Mouse (Mus musculus): ENCODE results near the gene Shank2. TPM values are rescaled to one million over a fixed set of nuclear protein-coding genes. Genes with fewer than 3 reads are reported as not detected.

Gene Shank2
- polyA plus RNA-seq, 1 experiment from 2014 or later: 0.63 TPM

DNA sequence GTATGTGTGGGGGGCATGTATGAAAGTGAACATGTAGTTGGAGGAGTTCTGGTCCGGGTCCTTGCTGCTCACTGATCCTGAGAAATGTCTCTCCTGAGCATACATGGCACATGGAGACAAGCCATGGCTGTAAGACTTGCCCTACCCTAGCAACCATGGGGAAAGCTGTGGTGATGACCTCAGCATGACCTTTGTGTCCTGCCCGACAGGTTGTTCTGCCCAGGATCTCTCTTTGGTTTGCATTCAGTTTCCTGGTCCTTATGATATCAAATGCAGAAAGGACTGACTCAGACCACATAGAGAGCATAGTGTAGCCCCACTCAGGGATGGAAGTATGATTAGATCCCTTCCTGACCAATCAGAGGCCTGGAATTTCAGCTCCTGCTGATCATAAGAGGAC, 136.1 kb downstream of the Shank2 start:
- no peak for ATAC-seq (ENCODE audit: low read depth)
- no peak overlapping the region for H3K4me2 ChIP-seq (ENCODE audit: low read depth, low read length)
- H3K9me3 ChIP-seq (replicated peaks; ENCODE audit: control insufficient read depth, low read length): no peaks in the 10 kb centered on the region
- no peak overlapping the region for H3K9ac ChIP-seq (ENCODE audit: low read depth, low read length)
- no peaks in the 10 kb centered on the region for H3K27me3 ChIP-seq (ENCODE audit: control insufficient read depth, insufficient read depth, low read depth, low read length)
- H3K36me3 ChIP-seq (ENCODE audit: control insufficient read depth, insufficient read depth): no peaks in the 10 kb centered on the region
- no peak overlapping the region for H3K4me3 ChIP-seq (ENCODE audit: low read depth, low read length)
- 49% methylated on average over 2 of the region's 2 CpGs for WGBS (ENCODE audit: insufficient replicate concordance)
- H3K4me1 ChIP-seq (ENCODE audit: control insufficient read depth, low read depth, low read length): no peaks in the 10 kb centered on the region
- no peak overlapping the region for H3K27ac ChIP-seq (ENCODE audit: low read length)

DNA sequence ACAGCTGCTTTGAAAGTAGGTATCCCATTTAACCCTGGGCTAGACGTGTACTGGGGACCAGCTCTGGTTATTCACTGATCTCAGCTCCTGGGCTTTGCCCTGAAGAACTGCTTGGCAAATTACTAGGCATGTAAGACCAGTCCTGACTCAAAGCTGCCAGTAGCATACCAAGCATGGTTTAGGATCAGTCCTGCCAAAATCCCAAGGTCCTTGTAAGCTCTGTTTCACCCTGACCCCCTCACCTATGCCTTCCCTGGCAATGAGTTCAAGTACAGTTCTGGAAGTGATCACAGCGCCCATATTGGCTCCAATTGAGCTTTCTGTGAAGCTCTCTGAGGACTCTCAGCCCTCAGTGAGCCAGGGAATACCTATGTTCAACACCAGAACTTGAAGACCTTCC, 136.7 kb downstream of the Shank2 start:
- no peaks in the 10 kb centered on the region for H3K4me1 ChIP-seq (ENCODE audit: control insufficient read depth, low read depth, low read length)
- no peaks in the 10 kb centered on the region for H3K27me3 ChIP-seq (ENCODE audit: control insufficient read depth, insufficient read depth, low read depth, low read length)
- 35% methylated on average over 2 of the region's 2 CpGs for WGBS (ENCODE audit: insufficient replicate concordance)
- no peak overlapping the region for H3K4me2 ChIP-seq (ENCODE audit: low read depth, low read length)
- H3K9me3 ChIP-seq (replicated peaks; ENCODE audit: control insufficient read depth, low read length): no peaks in the 10 kb centered on the region
- no peaks in the 10 kb centered on the region for H3K36me3 ChIP-seq (ENCODE audit: control insufficient read depth, insufficient read depth)
- H3K27ac ChIP-seq (ENCODE audit: low read length): no peak overlapping the region
- no peak overlapping the region for H3K4me3 ChIP-seq (ENCODE audit: low read depth, low read length)
- ATAC-seq (ENCODE audit: low read depth): no peak
- no peak overlapping the region for H3K9ac ChIP-seq (ENCODE audit: low read depth, low read length)

DNA sequence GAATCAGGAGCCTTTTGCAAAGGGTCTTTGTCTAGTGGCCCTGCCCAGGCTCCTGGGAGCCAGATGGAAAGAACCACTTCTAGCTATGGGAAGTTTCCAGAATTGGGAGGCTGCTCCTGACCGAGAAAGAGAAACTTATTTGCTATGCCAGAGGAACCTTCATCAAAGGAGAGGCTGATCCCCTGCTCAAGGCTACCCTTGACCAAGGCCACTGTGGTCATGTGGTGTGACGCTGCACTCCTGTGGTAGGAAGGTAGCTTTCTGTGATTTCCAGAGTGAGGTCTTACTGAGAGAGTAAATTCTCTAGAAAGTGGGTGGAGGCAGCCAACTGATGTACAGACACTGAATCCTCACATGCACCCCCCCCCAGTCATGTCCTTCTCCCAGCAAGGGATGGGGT, 138.0 kb downstream of the Shank2 start:
- no peaks in the 10 kb centered on the region for H3K4me1 ChIP-seq (ENCODE audit: control insufficient read depth, low read depth, low read length)
- H3K36me3 ChIP-seq (ENCODE audit: control insufficient read depth, insufficient read depth): no peaks in the 10 kb centered on the region
- no peak overlapping the region for H3K4me2 ChIP-seq (ENCODE audit: low read depth, low read length)
- no peaks in the 10 kb centered on the region for H3K27me3 ChIP-seq (ENCODE audit: control insufficient read depth, insufficient read depth, low read depth, low read length)
- H3K9me3 ChIP-seq (replicated peaks; ENCODE audit: control insufficient read depth, low read length): no peaks in the 10 kb centered on the region
- 61% methylated on average over 2 of the region's 2 CpGs for WGBS (ENCODE audit: insufficient replicate concordance)
- no peak overlapping the region for H3K27ac ChIP-seq (ENCODE audit: low read length)
- no peak for ATAC-seq (ENCODE audit: low read depth)
- no peak overlapping the region for H3K4me3 ChIP-seq (ENCODE audit: low read depth, low read length)
- no peak overlapping the region for H3K9ac ChIP-seq (ENCODE audit: low read depth, low read length)

DNA sequence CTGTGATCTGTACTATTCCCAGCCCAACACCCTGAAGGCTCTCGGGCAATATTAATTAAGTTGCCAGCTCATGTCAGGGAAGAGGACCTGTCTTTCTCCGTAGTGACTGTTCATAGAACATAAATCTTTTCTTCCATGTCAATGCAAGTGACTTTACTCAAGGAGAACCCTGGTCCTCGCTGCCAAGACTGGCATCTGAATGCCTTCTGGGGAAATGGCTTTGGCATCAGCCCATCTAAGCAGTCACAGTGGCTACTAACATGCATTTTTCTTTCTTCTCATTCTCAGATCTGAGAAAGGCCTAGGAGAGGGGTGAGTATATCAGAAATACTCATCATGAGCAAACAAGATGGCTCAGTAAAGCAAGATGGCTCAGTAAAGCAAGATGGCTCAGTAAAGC, 138.7 kb downstream of the Shank2 start:
- H3K4me3 ChIP-seq (ENCODE audit: low read depth, low read length): no peak overlapping the region
- ATAC-seq (ENCODE audit: low read depth): no peak
- no peak overlapping the region for H3K4me2 ChIP-seq (ENCODE audit: low read depth, low read length)
- H3K27ac ChIP-seq (ENCODE audit: low read length): no peak overlapping the region
- H3K4me1 ChIP-seq (ENCODE audit: control insufficient read depth, low read depth, low read length): no peaks in the 10 kb centered on the region
- H3K9me3 ChIP-seq (replicated peaks; ENCODE audit: control insufficient read depth, low read length): no peaks in the 10 kb centered on the region
- H3K36me3 ChIP-seq (ENCODE audit: control insufficient read depth, insufficient read depth): no peaks in the 10 kb centered on the region
- 52% methylated on average over 3 of the region's 3 CpGs for WGBS (ENCODE audit: insufficient replicate concordance)
- no peaks in the 10 kb centered on the region for H3K27me3 ChIP-seq (ENCODE audit: control insufficient read depth, insufficient read depth, low read depth, low read length)
- H3K9ac ChIP-seq (ENCODE audit: low read depth, low read length): no peak overlapping the region

DNA sequence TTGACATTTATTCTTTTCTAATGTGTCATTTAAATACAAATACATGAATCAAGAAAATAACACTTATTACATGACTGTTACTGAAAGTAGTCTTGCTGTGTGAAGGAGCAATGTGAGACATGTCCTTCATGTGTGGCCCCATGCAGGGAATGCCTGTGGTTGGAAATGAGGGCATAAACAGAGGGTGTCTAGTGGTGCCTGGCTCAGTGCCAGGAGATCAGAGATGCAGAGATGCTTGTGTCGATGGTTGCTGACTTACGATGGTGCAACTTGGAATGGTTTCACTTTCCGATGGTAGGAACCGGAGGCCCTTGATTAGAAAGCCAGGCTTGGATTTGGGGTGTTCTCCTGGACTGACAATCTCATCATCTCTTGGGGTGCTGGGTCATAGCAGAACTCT, 140.3 kb downstream of the Shank2 start:
- H3K4me1 ChIP-seq (ENCODE audit: control insufficient read depth, low read depth, low read length): no peaks in the 10 kb centered on the region
- H3K9ac ChIP-seq (ENCODE audit: low read depth, low read length): no peak overlapping the region
- no peaks in the 10 kb centered on the region for H3K9me3 ChIP-seq (replicated peaks; ENCODE audit: control insufficient read depth, low read length)
- no peaks in the 10 kb centered on the region for H3K27me3 ChIP-seq (ENCODE audit: control insufficient read depth, insufficient read depth, low read depth, low read length)
- no peak overlapping the region for H3K27ac ChIP-seq (ENCODE audit: low read length)
- ATAC-seq (ENCODE audit: low read depth): no peak
- no peak overlapping the region for H3K4me2 ChIP-seq (ENCODE audit: low read depth, low read length)
- WGBS (ENCODE audit: insufficient replicate concordance): 69% methylated on average over 4 of the region's 4 CpGs
- no peaks in the 10 kb centered on the region for H3K36me3 ChIP-seq (ENCODE audit: control insufficient read depth, insufficient read depth)
- no peak overlapping the region for H3K4me3 ChIP-seq (ENCODE audit: low read depth, low read length)

DNA sequence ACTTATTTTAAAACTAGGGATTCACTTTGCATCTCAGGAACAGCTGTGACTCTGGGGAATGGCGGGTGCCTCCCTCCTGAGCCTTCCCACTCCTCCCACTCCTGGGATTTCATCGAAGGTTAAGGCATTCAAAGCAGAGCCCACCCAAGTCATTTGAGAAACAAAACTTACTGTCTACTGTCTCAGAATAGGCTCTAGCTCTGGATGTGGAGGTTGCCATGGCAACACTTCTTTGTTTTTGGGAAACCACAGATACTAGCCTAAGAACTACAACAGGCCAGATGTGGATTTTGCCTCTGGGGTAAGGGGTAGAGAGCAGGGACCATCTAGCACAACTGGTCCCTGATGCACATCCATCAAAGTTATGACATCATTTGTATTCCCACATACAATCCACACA, 142.2 kb downstream of the Shank2 start:
- 39% methylated on average over 2 of the region's 2 CpGs for WGBS (ENCODE audit: insufficient replicate concordance)
- Histone ChIP-seq H3K4me1 (ENCODE audit: control insufficient read depth, low read depth, low read length) (no peaks in the 10 kb centered on the region), H3K4me2 (ENCODE audit: low read depth, low read length) (no peak overlapping the region), H3K4me3 (ENCODE audit: low read depth, low read length) (no peak overlapping the region), H3K36me3 (ENCODE audit: control insufficient read depth, insufficient read depth) (no peaks in the 10 kb centered on the region), H3K9me3 (replicated peaks; ENCODE audit: control insufficient read depth, low read length) (no peaks in the 10 kb centered on the region), H3K9ac (ENCODE audit: low read depth, low read length) (no peak overlapping the region), H3K27me3 (ENCODE audit: control insufficient read depth, insufficient read depth, low read depth, low read length) (no peaks in the 10 kb centered on the region), H3K27ac (ENCODE audit: low read length) (no peak overlapping the region)
- ATAC-seq (ENCODE audit: low read depth): no peak

DNA sequence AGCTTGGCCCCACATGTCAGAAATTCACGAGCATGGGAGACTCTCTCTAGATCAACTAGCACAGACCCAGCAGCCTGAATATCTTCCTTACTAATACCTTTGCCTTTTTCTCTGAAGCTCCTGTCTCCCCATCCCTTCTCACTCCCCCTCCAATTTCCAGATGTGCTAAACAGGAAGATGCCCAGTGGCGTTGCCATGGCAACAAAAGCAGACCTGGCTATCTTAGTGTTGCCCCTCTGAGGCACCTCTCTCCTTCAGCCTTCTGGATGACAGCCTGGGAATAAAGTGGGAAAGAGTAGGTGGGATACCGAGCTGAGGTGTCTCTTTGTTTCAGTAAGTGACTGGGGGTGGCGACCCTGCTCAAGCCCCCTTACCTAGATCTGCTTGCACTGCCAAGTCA, 146.4 kb downstream of the Shank2 start:
- Histone ChIP-seq H3K9me3 (replicated peaks; ENCODE audit: control insufficient read depth, low read length) (no peaks in the 10 kb centered on the region), H3K4me1 (ENCODE audit: control insufficient read depth, low read depth, low read length) (no peaks in the 10 kb centered on the region), H3K4me2 (ENCODE audit: low read depth, low read length) (no peak overlapping the region), H3K4me3 (ENCODE audit: low read depth, low read length) (no peak overlapping the region), H3K27me3 (ENCODE audit: control insufficient read depth, insufficient read depth, low read depth, low read length) (no peaks in the 10 kb centered on the region), H3K9ac (ENCODE audit: low read depth, low read length) (no peak overlapping the region), H3K27ac (ENCODE audit: low read length) (no peak overlapping the region), H3K36me3 (ENCODE audit: control insufficient read depth, insufficient read depth) (no peaks in the 10 kb centered on the region)
- WGBS (ENCODE audit: insufficient replicate concordance): 49% methylated on average over 4 of the region's 4 CpGs
- no peak for ATAC-seq (ENCODE audit: low read depth)

DNA sequence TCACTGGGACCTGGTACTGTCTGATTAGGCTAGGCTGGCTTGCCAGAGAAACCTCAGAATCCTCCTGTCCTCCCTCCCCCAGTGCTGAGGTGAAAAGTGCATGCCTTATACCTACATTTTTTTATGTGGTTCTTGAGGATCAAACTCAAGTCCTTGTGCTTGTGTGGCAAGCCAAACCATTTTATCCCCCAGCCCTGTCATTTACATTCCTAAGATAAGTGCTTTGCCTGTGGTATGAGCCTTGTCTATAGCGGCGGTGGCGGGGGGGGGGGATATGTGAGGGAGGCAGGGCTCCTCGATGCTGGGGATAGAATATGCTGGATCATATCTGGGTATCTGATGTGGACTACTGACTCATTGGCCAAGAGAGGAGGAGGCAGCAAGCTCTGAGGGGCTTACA, 151.4 kb downstream of the Shank2 start:
- Histone ChIP-seq H3K27me3 (ENCODE audit: control insufficient read depth, insufficient read depth, low read depth, low read length) (no peaks in the 10 kb centered on the region), H3K9me3 (replicated peaks; ENCODE audit: control insufficient read depth, low read length) (no peaks in the 10 kb centered on the region), H3K4me2 (ENCODE audit: low read depth, low read length) (no peak overlapping the region), H3K27ac (ENCODE audit: low read length) (no peak overlapping the region), H3K4me1 (ENCODE audit: control insufficient read depth, low read depth, low read length) (no peaks in the 10 kb centered on the region), H3K9ac (ENCODE audit: low read depth, low read length) (no peak overlapping the region), H3K4me3 (ENCODE audit: low read depth, low read length) (no peak overlapping the region), H3K36me3 (ENCODE audit: control insufficient read depth, insufficient read depth) (no peaks in the 10 kb centered on the region)
- no peak for ATAC-seq (ENCODE audit: low read depth)
- 67% methylated on average over 4 of the region's 4 CpGs for WGBS (ENCODE audit: insufficient replicate concordance)

DNA sequence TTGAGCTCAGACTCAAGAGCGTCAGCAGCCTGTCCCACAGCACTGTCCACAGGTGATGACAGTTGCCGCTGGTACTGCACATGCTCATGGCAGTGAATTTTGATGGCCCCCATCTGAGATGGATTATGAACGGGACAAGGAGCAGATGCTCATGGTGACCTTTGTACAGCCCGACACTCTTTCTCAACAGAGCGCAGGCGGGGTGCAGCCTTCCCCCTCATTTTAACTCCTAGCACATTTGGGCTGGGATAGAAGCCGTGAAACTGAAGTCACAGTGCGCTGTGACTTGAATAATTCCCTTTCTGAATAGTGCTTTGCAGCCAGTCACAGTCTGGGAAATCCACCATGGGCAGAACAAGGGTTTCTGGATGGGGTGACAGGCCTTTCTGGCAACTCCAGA, 152.0 kb downstream of the Shank2 start:
- Histone ChIP-seq H3K4me3 (ENCODE audit: low read depth, low read length) (no peak overlapping the region), H3K36me3 (ENCODE audit: control insufficient read depth, insufficient read depth) (no peaks in the 10 kb centered on the region), H3K4me1 (ENCODE audit: control insufficient read depth, low read depth, low read length) (no peaks in the 10 kb centered on the region), H3K9me3 (replicated peaks; ENCODE audit: control insufficient read depth, low read length) (no peaks in the 10 kb centered on the region), H3K9ac (ENCODE audit: low read depth, low read length) (no peak overlapping the region), H3K27me3 (ENCODE audit: control insufficient read depth, insufficient read depth, low read depth, low read length) (no peaks in the 10 kb centered on the region), H3K4me2 (ENCODE audit: low read depth, low read length) (no peak overlapping the region), H3K27ac (ENCODE audit: low read length) (no peak overlapping the region)
- WGBS (ENCODE audit: insufficient replicate concordance): 65% methylated on average over 8 of the region's 8 CpGs
- ATAC-seq (ENCODE audit: low read depth): no peak

DNA sequence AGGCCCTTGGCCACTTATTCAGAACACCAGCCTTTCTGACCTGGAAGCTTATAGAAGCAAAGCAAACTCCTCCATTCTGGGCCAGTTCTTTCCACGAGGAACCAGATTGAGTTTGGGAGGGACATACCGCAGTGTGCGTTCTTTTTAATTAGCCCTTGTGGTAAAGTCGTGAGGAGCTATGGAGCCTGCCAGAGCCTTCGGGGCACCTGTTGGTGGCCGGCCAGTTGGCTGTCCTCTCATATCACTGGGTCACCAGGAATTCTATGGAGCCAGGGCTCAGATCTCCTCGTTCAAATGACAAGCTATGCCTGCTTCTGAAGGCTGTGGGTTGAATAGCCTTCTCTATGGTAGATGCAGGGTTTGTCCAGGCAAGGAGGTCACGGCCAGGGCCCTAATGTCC, 156.2 kb downstream of the Shank2 start:
- 68% methylated on average over 8 of the region's 8 CpGs for WGBS (ENCODE audit: insufficient replicate concordance)
- H3K27me3 ChIP-seq (ENCODE audit: control insufficient read depth, insufficient read depth, low read depth, low read length): no peaks in the 10 kb centered on the region
- ATAC-seq (ENCODE audit: low read depth): no peak
- H3K9ac ChIP-seq (ENCODE audit: low read depth, low read length): no peak overlapping the region
- no peaks in the 10 kb centered on the region for H3K36me3 ChIP-seq (ENCODE audit: control insufficient read depth, insufficient read depth)
- no peak overlapping the region for H3K4me2 ChIP-seq (ENCODE audit: low read depth, low read length)
- H3K27ac ChIP-seq (ENCODE audit: low read length): no peak overlapping the region
- H3K4me3 ChIP-seq (ENCODE audit: low read depth, low read length): no peak overlapping the region
- no peaks in the 10 kb centered on the region for H3K4me1 ChIP-seq (ENCODE audit: control insufficient read depth, low read depth, low read length)
- no peaks in the 10 kb centered on the region for H3K9me3 ChIP-seq (replicated peaks; ENCODE audit: control insufficient read depth, low read length)

Measured in liver, embryonic 16.5 days (tissue).